Mouse (Mus musculus): ENCODE data around the gene Plekhh2. TPM values are rescaled to one million over a fixed set of nuclear protein-coding genes. Genes with fewer than 3 reads are reported as not detected.

The Plekhh2 gene
- polyA plus RNA-seq (2014; fragmentation: Illumina TruSeq; extraction: RNeasy Lipid Tissue Mini Kit (QIAGEN cat#74804); ENCODE audit: low read depth, low replicate concordance): 6.3 TPM

GRCm38 (mm10) chr17:84511682-84512515 is at the start of gene Plekhh2:
Plekhh2 (plus strand) TSS chr17:84511895.

DNA sequence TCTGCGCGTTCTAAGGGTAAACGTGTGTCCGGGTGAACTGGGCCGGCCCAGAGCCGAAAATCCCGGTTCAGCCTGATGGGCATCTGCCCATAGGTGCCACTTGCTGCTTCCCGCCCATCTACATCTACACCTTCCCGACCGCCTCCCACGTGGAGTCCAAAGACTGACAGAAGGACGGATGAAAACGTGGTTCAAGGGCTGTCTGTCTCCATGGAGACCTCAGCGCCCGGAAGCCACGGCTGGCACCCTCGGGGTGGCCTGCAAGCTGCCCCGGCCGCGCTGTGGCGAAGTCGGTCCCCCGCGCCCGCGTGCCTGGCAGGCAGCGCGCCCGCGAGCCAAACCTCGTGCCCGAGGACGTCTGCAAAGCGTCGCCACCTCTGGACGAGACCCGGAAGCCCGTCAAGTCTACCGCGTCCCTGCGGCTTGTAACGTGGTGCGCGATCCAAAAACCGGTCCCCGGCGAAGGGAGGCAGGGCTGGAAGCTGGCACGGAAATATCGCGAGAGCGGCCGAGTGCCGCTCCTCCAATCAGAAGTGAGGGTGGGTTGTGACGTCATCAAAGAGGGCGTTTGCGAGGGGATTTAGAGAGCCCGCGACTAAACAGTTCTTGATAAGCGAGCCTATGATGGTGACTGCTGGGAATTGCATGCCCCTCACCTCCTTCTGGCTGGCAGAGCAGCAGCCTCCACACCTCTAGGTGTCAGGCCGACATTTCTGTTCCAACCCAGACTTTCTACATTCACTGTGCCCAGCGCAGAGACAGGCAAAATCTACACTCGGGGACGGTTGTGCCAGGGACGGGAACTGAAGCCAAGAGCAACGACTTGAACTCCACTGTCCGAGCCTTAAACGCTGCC is 45.7 kb upstream of the Plekhh2 start, which contains the start of gene Thada:
Gene Thada (minus strand): TSS at position 453 of the 856 bp plus-strand sequence.

DNA sequence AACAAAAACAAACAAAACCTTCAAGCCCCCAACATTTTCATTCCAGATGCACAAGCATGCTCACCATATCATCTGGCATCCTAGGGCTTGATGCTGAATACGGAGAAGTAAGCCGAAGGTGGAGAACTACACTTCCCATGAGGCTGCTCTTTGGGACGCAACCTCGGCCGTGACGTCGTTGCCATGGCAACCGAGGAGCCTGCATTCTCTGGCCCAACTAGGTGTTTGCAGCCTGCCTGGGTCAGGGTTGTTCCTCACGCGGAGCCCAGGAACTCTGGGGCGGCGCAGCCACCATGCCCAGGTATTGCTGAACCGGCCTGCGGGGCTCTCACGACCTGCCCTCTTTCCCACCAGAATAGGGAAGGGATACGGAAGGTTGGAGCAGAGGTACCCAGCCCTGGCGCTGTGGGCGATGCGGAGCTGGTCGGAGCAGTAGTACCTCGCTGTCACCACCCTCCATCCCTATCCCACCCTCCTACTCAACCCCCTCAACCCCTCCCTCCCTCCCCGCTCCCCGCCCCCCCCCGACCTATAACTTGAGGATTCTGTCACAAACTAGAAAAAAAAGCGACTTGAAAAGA is 114.7 kb downstream of the Plekhh2 start, which contains the start of gene Dync2li1:
Gene Dync2li1 (plus strand): TSS at position 221 of the 581 bp plus-strand sequence.

Other genes with a start within 250 kb of the Plekhh2 start
- gene Thada, start 45.7 kb upstream of the Plekhh2 start, polyA plus RNA-seq (2014; fragmentation: Illumina TruSeq; extraction: RNeasy Lipid Tissue Mini Kit (QIAGEN cat#74804); ENCODE audit: low read depth, low replicate concordance): 12.2 TPM
- 20.3 TPM for gene Dync2li1, start 114.6 kb downstream of the Plekhh2 start, polyA plus RNA-seq (2014; fragmentation: Illumina TruSeq; extraction: RNeasy Lipid Tissue Mini Kit (QIAGEN cat#74804); ENCODE audit: low read depth, low replicate concordance)
- gene Abcg8, start 164.4 kb downstream of the Plekhh2 start, polyA plus RNA-seq (2014; fragmentation: Illumina TruSeq; extraction: RNeasy Lipid Tissue Mini Kit (QIAGEN cat#74804); ENCODE audit: low read depth, low replicate concordance): 0.24 TPM
- 0.78 TPM for gene Abcg5, start 171.1 kb downstream of the Plekhh2 start, polyA plus RNA-seq (2014; fragmentation: Illumina TruSeq; extraction: RNeasy Lipid Tissue Mini Kit (QIAGEN cat#74804); ENCODE audit: low read depth, low replicate concordance)

All from adipose tissue, adult 10 weeks (tissue).